Mouse (Mus musculus) lung, embryonic 14.5 days (tissue): ENCODE results near the gene Utp3. TPM values are rescaled to one million over a fixed set of nuclear protein-coding genes. Genes with fewer than 3 reads are reported as not detected.
"Not testable (repeated sequence)": the region's sequence is repeated elsewhere in the genome, so short reads cannot be mapped to it uniquely, and the experiment has no call there.

Experiments
- ATAC-seq: fragments of 200-750 bp; cut with Nextera tagmentation; 2 replicates; pipeline ENCODE4 v1.8.0; 2017; ENCODE audit warnings: mild to moderate bottlenecking, moderate TSS enrichment, moderate library complexity; ENCODE audit not compliant: insufficient read depth
- DNase-seq: peaks from one replicate; pipeline ENCODE4 v3.0.0-alpha.2; 2015
- H3K27ac ChIP-seq: fragments of 300-500 bp; sonication (generic); 2 replicates; pipeline ENCODE4 v1.5.1; 2014; ENCODE audit warnings: low read depth, mild to moderate bottlenecking, moderate library complexity
- H3K27me3 ChIP-seq: fragments of 300-500 bp; sonication (generic); 2 replicates; pipeline ENCODE4 v1.6.1; 2014; ENCODE audit warnings: low read length, control low read depth; ENCODE audit not compliant: insufficient read depth
- H3K36me3 ChIP-seq: fragments of 300-500 bp; sonication (generic); 2 replicates; pipeline ENCODE4 v1.6.1; 2014; ENCODE audit warnings: control low read depth; ENCODE audit not compliant: insufficient read depth
- H3K4me1 ChIP-seq: fragments of 300-500 bp; sonication (generic); 2 replicates; pipeline ENCODE4 v1.6.1; 2014; ENCODE audit warnings: antibody characterized with exemption, control low read depth; ENCODE audit not compliant: insufficient read depth
- H3K4me2 ChIP-seq: fragments of 300-500 bp; sonication (generic); 2 replicates; pipeline ENCODE4 v1.6.1; 2014; ENCODE audit warnings: mild to moderate bottlenecking
- H3K4me3 ChIP-seq: fragments of 300-500 bp; sonication (generic); 2 replicates; pipeline ENCODE4 v1.5.1; 2014; ENCODE audit warnings: low read depth, low read length
- H3K9ac ChIP-seq: fragments of 300-500 bp; sonication (generic); 2 replicates; pipeline ENCODE4 v1.6.1; 2014
- H3K9me3 ChIP-seq: fragments of 300-500 bp; sonication (generic); 2 replicates; pipeline ENCODE4 v1.6.1; 2016; ENCODE audit warnings: low read depth, low read length, control low read depth
- CTCF ChIP-seq: IDR thresholded peaks from 2 replicates; pipeline ENCODE4 v1.5.1; 2016; ENCODE audit warnings: antibody characterized with exemption, low read depth
- WGBS: fragments of 180-500 bp; shearing (Covaris S2); extraction: QIAGEN DNeasy Blood & Tissue Kit; methylation state at CpG from one replicate; pipeline ENCODE4 v1.1.7; 2014; 5-methylcytosine and 5-hydroxymethylcytosine counted together
- polyA plus RNA-seq: library from polyadenylated mRNA; unstranded; fragments of >200 nt; fragmentation: Nextera tagmentation; extraction: Ambion mirVana; gene quantifications from 2 replicates; pipeline ENCODE4 v1.2.1, GENCODE M21; 2014

Utp3 gene
- polyA plus RNA-seq, 1 experiment from 2014 or later: 66.8 TPM

- Histone ChIP-seq H3K4me3 (no peak overlapping the region), H3K9ac (no peak overlapping the region), H3K4me2 (no peak overlapping the region), H3K27me3 (no peaks in the 10 kb centered on the region), H3K4me1 (no peaks in the 10 kb centered on the region), H3K36me3 (no peaks in the 10 kb centered on the region), H3K9me3 (no peaks in the 10 kb centered on the region), H3K27ac (no peak overlapping the region)
- no peak for TF ChIP-seq CTCF
- no peak for ATAC-seq
- DNase-seq: no peak
These were observed 13.4 kb upstream of the Utp3 start for GRCm38 (mm10) chr5:88540845-88541244.

GRCm38 (mm10) chr5:88542651-88543282 lies 11.5 kb upstream of the Utp3 start:
- 52% methylated on average over 5 of the region's 5 CpGs for WGBS
- DNase-seq (peak; percentile 80), ATAC-seq (peak; percentile 86; the same call in 1 of the 2 replicates)

GRCm38 (mm10) chr5:88544411-88544810 lies 9.9 kb upstream of the Utp3 start:
- ATAC-seq, H3K4me1 ChIP-seq, DNase-seq, H3K9me3 ChIP-seq, H3K9ac ChIP-seq, H3K36me3 ChIP-seq, H3K27me3 ChIP-seq, H3K27ac ChIP-seq, H3K4me2 ChIP-seq, H3K4me3 ChIP-seq: not testable (repeated sequence)
- 84% methylated on average over 1 of the region's 1 CpGs for WGBS

More at GRCm38 (mm10) chr5:88542651-88543282, 11.5 kb upstream of the Utp3 start:
- no peak overlapping the region for H3K4me3 ChIP-seq
- no peaks in the 10 kb centered on the region for H3K36me3 ChIP-seq
- H3K4me1 ChIP-seq: no peaks in the 10 kb centered on the region
- H3K9ac ChIP-seq: no peak overlapping the region
- no peaks in the 10 kb centered on the region for H3K27me3 ChIP-seq
- H3K4me2 ChIP-seq: no peak overlapping the region
- no peak overlapping the region for H3K27ac ChIP-seq
- TF ChIP-seq CTCF: peak; percentile 71
- H3K9me3 ChIP-seq: no peaks in the 10 kb centered on the region

- Histone ChIP-seq H3K4me2 (no peak overlapping the region), H3K27me3 (no peaks in the 10 kb centered on the region), H3K36me3 (no peaks in the 10 kb centered on the region), H3K9ac (no peak overlapping the region), H3K27ac (no peak overlapping the region), H3K4me1 (no peaks in the 10 kb centered on the region), H3K9me3 (no peaks in the 10 kb centered on the region), H3K4me3 (no peak overlapping the region)
- DNase-seq (no peak), ATAC-seq (no peak)
- whole genome bisulfite sequencing: 81% methylated on average over 7 of the region's 7 CpGs
- no peak for TF ChIP-seq CTCF
These were observed 8.7 kb upstream of the Utp3 start for GRCm38 (mm10) chr5:88545536-88545935.

GRCm38 (mm10) chr5:88553271-88554085 lies 784 bp upstream of the Utp3 start:
- peak overlapping the region; percentile 72 for H3K4me3 ChIP-seq
- ATAC-seq (peak; percentile 69), DNase-seq (no peak)
- peaks cover 11% of the 10 kb centered on the region for H3K4me1 ChIP-seq
- H3K4me2 ChIP-seq: peak overlapping the region; percentile 63
- no peaks in the 10 kb centered on the region for H3K9me3 ChIP-seq
- no peak for TF ChIP-seq CTCF
- WGBS: 8% methylated on average over 29 of the region's 29 CpGs
- H3K36me3 ChIP-seq: peaks cover 16% of the 10 kb centered on the region
- peak overlapping the region; percentile 91 for H3K27ac ChIP-seq
- H3K9ac ChIP-seq: peak overlapping the region; percentile 71
- H3K27me3 ChIP-seq: no peaks in the 10 kb centered on the region

GRCm38 (mm10) chr5:88558991-88559390 lies 4.7 kb downstream of the Utp3 start:
- TF ChIP-seq CTCF: no peak
- no peak for ATAC-seq
- H3K9ac ChIP-seq: no peak overlapping the region
- no peaks in the 10 kb centered on the region for H3K27me3 ChIP-seq
- WGBS: 8% methylated on average over 1 of the region's 1 CpGs
- peaks cover 16% of the 10 kb centered on the region for H3K36me3 ChIP-seq
- peaks cover 11% of the 10 kb centered on the region; the same call in 1 of the 2 replicates for H3K4me1 ChIP-seq
- no peak overlapping the region for H3K4me2 ChIP-seq
- no peak for DNase-seq
- H3K27ac ChIP-seq: no peak overlapping the region
- no peak overlapping the region for H3K4me3 ChIP-seq
- no peaks in the 10 kb centered on the region for H3K9me3 ChIP-seq

GRCm38 (mm10) chr5:88561080-88561814 lies 7.0 kb downstream of the Utp3 start:
- Histone ChIP-seq H3K9me3 (no peaks in the 10 kb centered on the region), H3K9ac (no peak overlapping the region), H3K27ac (no peak overlapping the region), H3K27me3 (no peaks in the 10 kb centered on the region), H3K36me3 (peaks cover 9% of the 10 kb centered on the region; the same call in 1 of the 2 replicates), H3K4me2 (no peak overlapping the region), H3K4me1 (no peaks in the 10 kb centered on the region), H3K4me3 (no peak overlapping the region)
- TF ChIP-seq CTCF: no peak
- DNase-seq (no peak), ATAC-seq (no peak)
- WGBS: 80% methylated on average over 9 of the region's 9 CpGs
